Mouse (Mus musculus) heart, adult 9 months (tissue): Measurements from ENCODE around the gene Scn2b.

Source experiments
- DNase-seq, 2 experiments: peaks; one replicate each; pipeline ENCODE4 v3.0.0; 2022; ENCODE audit warnings: low spot score in 2 of 2

Gene Scn2b

DNA sequence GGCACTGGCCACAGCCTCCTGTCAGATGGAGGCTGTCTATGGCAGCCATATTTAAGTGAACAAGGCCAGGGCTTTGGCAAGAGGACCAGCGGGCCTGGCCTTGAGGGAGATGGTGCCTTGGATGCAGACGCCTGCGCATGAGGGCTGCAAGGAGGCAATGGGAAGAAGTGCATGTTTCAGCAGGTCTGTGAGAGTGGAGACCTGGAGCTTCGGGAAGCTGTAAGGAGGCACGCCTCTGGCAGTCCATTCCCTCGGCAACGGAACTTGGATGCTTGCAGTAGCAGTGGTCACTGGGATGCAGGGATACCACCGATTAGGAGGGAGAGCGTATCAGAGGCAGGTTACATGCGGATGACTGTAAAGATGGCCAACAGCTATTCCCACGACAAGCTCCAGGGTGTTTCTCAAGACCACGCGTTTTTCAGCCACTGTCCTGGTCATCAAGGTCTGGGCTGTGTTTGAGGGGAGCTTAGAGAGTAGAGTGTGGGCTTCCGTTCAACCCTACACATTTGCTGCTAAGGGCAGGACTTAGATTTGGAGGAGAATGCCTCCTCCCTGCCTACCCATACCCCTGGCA lies 2.5 kb downstream of the Scn2b start:
- DNase-seq: no peak

DNA sequence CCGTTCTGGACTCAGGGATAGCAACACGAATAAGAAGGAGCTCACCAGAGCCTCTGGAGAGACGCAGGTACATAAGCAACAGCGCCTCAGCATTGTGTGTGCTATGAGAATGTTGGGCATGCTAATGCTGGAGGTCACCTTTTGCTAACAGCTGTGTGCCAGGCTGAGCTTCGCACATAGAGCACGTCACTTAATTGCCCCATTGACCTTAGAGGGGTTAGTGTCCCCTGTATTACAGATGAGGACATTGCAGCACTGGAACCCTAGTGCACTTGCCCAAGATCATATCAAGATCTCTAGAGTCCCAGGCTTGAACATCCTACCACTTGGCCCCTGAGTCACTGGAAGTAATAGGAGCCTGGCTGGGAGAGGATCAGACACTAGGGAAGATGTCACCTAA lies 3.0 kb downstream of the Scn2b start:
- no peak for DNase-seq

DNA sequence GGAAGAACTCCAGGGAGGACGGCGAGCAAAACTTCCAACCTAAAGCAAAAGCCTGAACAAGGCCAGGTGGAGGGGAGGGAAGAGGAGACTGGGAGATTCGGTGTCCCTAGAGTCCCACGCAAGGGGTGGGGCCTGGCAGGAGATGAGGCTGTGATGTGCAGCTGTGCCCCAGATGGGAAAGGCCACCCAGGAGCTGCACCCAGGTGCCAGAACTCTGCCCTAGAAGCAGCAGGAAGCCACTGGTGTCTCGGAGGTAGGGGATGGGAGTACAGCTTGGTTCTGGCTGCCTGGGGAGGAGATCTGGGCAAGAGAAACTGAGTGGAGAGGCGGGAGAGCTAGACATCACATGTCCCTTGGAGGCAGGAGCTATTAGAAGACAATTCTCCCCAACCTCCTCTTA lies 3.4 kb downstream of the Scn2b start:
- DNase-seq: no peak

DNA sequence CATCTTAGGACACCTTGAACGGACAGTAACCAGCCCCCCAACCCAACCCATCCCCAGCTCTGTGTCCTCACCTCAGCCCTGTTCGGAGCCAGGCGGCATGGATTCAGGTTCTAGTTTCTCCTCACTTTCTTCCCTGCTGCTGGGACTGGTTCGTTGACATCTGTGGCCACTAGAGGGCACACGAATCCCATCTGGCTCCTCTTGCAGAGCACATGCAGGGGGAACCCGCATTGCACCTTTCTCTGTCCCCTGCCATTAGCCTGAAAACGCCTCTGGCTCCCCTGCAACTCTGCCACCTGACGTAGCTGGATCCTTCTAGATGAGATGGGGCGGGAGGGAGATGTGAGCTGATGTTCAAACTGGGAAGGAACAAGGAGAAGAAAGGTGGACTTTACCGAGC lies 4.2 kb downstream of the Scn2b start:
- peak; percentile 42 to 64 for DNase-seq

DNA sequence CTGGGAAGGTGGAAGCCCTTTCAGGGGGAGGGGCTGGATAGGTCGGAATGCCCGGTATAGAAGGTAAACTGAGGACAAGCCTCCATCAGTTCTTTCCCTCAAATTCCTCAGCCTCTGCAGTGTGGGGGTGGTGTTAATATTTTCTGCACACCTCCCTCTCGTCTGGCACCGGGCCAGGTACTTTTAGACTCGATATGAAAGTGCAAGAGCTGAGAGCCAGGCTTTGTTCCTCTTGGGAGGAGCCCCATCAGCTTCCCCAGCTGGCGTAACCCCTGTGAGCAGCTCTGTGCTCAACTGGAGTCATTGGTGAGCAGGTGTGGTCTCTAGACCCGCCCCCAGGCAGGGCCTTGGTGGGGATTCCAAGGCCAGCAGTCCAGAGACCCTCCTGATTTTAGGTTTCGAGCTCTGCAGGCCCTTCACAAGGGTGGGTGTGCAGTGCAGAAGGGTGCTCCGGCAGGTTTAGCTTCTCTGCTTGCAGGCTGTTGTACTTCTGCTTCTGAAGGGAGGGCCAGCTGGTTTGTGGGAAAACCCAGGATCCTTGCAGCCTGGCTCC lies 4.7 kb downstream of the Scn2b start:
- peak; percentile 30 to 39 for DNase-seq

DNA sequence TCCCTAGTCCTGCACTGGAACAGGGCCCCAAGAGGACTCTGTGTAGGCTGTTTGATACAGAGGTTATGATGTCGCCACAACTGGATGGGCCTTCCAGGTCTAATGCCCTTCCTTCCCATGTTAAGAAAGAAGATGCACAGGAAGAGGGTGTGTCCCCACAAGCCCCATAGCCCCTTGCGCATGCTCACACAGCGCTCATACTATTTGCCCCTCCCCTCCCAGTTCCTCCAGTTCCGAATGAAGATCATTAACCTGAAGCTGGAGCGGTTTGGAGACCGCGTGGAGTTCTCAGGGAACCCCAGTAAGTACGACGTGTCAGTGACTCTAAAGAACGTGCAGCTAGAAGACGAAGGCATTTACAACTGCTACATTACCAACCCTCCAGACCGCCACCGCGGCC lies 7.6 kb downstream of the Scn2b start:
- DNase-seq: no peak

DNA sequence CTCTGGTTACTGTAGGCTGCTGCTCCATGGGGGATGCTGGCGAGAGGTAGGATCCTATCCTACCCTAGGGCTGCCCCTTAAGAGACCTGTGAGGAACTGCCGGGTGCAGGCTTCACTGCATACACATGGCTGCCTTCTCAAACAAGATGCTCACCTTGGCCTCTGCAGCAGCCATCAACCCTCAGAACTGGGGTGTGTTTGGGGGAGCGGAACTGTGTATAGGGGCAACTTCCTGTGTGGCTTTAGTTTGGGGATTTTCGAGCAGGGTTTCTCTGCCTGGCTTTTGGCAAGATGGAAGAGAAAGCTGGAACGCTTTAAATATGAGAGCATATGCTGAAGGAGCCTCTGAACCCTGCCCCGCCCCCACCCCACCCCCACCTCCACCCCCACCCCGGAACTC lies 9.4 kb downstream of the Scn2b start:
- no peak for DNase-seq

DNA sequence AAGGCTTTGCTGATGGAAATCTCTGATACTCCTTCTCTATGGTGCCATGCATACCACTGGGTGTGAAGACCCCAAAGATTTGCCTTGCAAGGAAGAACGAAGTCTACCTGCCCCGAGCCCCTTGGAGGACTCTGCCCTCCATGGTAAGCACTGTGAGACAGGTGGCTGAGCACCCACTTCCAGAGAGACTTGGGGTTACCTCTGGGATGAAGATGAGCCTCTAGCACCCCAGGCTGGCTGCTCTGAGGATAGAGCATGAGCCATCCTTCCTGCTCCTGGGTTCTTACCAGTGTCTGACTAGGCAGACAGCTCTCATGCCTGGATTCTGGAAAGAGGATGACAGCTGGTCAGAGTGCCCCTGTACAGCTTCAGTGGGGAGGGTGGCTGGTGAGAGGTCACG lies 12.5 kb downstream of the Scn2b start:
- DNase-seq: no peak

DNA sequence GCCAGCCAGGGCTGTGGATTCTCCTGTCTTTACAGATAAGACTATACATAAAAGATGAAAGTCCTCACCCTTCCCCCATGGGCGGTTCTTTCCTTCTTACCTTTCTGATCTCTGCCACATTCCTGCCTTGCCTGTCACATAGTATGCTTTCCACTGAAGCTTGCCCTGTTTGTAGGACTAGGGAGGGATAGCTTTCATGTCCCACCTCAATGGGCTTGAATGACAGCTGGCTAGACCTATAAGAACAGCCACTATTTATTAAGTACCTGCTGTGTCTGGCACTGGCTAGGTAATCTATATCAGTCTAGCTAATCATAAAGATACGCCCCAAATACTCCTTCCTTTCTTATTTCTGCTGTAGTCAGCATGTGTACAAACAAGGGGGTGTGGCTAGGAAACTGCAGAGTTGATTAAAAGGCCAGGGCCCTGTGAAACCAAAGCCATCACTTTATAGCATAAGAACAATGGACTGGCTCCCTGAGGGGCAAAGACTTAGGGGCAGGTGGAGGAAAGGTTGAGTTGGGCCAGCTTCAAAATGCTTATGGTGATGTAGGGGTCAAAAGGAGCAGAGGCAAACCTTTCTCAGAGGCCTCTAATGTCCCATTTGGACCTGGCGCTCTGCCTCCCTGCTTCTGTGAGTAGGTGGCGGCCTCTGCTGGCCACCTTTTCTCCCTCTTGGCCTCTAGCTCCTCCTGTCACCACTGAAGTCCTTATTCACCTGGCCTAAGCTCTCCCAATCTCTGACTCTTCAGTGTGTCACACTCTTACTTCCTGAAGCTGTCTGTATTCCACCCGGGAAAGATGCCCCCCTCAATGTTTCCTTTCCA lies 16.1 kb downstream of the Scn2b start:
- peak; percentile 29 to 36 for DNase-seq

DNA sequence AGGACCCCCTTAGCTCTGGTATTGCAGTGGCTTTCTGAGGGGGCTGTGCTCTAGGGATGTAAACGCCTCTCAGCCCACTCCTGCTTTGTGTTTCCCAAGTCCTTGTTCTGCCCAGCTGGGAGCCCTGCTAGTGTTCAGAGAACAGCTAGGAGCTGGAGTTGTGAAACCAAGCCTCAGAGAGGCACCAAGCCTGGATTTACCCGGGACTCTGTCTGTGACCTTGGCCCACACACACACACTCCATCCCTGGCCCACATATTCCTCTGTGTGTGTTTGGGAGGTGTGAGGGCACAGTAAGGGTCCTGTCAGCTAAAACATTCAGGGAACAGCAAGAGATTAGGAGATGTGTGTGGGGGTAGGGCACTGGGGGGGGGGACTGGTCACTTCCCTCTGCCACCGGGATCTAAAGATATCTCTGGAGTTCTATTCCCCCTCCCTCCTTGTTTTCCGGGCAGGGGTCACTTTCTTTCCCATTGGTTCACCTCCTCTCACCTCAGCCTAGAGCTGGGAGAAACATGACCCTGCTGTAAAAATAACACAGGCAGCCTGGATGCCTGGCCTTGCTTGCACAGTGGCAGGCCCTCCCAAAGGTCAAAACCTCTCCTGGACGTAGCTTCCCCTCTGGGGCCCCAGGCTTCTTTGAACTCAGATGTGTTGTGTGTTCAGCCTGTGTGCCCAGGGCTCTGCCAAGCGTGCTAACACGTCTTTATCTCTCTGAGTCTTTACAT lies 19.0 kb downstream of the Scn2b start:
- DNase-seq: peak; percentile 24 to 36

DNA sequence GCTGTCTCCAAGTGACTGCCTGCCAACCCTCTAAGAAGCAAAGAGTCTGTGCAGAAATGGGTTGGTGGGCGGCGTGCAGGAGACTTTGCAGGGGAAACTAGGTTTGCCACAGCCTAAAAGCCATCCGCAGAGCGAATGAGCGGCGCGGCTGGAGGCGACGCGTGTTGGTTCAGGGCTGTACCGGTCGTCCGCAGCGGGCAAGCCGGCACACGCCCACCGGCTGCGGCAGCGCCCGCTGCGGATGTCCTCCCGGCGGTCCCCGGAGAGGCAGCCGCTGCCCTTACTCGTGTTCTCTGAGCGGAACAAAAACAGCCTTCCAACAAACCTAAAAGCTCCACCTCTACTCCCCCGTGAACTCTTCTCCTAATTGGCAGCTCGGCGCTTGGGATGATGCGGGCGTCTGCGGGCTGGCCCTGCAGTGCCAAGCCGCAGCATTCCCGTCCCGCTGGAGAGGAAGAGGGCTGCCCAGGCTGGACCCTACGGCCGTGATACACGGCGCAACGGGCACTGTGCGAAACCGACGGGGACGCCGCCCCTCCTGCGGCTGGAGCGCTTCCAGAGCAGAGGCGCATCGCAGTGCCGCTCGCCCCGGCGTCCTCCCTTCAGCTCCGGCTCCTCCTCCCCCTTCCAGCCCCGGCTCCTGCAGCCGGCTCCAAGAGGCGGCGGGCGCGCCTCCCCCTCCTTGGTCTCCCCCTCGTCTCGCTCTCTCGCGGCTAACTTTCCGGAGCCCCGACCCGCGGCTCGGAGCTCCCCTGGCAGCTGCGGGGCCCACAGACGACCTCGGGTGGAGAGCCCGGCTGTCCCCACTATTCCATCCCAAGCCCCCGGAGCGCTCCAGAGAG lies 20.8 kb downstream of the Scn2b start, which contains the start of gene Scn4b:
TSS of gene Scn4b (plus strand) at position 205 of the 842 bp plus-strand sequence.
- peak; percentile 32 to 35 for DNase-seq

DNA sequence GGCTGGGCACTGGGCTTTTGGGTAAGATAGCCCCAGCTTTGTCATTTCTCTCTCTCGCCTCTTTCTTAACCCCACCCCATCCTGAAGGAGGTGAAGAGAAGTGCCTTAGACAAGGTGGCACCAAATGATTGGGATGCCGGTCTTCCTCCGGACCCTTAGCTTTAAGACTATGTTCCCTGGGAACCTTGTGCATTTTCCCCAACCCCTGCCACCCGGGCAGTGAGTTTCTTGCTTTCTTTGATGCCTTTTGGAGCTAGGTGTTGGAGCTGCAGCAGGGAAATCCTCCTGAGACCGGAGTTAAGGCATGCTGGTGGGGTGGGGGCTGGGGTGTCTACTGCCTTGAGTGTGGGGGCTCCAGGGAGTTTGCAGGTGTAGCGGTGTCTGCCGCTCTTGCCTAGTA lies 21.5 kb downstream of the Scn2b start:
- DNase-seq: no peak

DNA sequence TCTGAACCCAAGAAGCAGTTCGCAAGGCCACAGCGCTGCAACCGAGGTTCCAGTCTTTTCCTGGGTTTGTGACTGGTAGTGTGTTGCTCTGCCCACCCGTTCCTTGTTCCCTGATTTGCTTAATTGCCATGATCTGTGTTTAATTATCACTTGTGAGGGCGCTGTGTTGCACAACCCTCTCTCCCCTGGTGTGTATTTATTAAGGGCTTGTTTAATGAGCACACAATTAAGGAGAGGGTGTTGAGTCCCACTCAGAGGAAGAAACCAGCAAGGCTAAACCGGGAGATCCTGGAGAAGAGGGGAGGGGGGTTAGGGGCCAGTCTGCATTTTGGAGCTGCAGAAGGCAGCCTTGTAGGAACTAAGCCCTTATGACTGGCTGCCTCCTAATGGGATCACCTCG lies 23.4 kb downstream of the Scn2b start:
- DNase-seq: no peak

DNA sequence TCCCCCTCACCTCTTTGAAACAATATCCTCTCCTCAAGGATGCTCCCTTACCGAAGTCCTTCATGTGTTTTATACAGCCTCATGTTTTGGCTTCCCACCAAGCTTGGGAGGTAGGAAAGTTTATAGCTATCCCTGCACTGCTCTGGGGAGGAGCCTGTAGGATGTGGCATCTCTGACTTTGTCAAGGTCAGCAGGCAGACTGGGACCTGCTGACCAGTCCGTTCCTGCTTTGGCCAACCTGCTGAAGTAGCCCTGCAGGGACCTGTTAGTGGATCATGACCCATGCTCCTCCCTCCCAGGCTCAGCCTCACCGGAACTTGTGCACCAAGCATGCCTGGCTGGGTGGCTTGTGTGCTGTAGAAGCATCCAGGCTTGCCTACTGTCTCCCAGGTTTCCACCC lies 25.1 kb downstream of the Scn2b start:
- no peak for DNase-seq

DNA sequence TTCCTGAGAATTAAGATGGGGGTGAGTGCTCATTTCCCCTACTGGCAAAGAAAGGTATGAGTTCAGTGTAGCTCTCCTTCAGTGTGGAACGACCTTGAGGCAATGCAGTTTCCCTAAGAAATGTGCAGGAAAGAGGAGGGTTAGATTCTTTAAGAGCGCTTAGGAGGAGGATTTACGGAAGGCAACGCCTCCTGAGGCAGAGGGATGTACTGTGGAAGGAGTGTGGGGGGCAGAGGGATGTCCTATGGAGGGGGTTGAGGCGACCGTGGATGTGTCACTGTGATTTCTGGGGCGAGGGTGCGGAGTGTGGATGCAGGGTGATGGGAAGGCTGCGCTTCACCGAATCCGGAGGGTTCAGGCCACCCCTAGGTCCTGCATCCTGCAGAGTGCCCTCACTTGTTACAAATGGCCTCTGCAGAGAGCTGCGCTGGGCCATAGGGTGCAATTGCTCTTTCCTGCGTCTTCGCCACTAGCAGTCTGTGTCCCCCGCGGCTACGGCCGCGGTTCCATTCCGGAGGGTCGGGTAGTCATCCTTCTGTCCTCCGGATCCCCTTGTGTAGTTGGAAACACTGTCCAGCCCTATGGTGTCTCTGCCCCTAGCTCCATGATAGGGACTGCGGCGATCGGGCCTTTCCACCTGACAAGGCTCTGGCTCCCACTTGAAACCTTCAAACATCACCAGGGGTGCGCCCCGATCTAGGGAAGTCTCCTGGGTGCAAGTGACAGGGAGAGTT lies 28.1 kb downstream of the Scn2b start:
- DNase-seq: no peak

DNA sequence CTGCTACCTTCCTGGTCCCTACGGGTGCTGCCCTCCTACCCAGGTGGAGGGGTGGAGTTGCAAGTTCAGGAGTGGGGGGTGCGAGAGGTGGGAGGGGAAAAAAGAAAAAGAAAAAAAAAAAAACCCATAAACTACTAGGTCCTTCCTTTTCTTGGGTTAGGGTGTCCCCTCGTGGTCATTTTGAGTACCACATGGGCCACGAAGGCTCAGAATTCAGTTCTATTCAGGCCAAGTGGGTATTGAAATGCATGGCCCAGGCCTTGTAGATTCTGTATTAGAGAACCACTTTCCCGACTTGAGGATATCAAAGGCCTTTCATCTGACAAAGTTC lies 28.6 kb downstream of the Scn2b start:
- DNase-seq: peak in 1 of 2 experiments; percentile 42

DNA sequence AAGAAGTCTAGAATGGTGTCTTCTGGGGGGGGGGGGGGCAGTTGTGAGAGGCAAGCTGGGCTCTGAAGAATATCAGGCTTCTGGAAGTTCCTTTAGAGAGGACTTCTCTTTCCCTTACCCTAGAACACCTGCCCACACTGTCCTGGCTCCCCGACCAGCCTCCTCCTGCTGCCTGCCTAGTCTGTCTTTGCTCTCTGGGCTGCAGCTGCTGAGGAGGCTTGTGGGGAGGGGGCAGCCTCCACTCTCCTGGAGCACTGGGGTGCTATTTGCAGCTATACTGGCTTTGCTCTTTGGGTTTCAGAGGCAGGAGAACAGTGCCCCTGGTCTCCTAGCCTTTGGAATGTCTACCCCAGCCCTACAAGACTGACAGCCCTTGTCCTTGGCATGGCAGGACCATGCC lies 33.4 kb downstream of the Scn2b start:
- DNase-seq: no peak

DNA sequence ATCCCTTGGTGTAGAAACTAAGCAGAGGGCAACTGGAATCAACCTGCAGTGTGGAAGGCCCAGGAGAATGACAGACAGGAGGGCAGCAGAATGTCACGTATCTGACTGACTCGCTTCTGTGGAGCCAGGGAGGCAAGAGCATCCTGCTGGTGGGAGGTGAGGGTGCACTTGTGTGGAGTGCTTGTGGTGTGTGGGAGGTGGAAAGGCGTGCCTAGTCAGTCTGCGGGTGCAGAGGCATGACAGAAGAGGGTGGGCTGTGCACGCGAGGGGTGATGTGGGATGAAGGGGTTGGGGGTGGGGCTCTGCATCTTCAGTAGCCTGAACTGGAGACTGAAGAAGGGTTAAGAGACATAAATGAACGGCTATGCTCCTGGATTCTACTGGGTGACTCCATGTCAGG lies 35.8 kb downstream of the Scn2b start:
- no peak for DNase-seq

DNA sequence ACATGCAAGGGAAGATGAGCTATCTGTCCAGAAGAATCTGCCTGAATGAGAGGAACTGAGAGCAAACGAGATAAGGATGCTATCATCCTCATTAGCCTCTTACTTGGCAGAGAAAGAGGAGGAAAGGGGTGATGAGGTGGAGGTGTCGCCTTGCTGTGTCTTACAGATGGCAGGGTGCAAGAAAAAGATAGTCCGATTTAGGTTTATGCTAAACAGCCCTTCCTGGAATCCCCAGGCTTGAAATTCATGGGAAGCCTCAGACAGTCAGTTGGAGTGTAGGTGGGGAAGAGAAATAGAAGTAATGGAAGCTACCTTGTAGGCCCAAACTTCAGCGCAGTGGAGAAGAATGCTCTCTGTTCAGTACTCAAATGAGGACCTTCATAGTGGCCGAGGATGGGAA lies 50.3 kb downstream of the Scn2b start:
- no peak for DNase-seq

DNA sequence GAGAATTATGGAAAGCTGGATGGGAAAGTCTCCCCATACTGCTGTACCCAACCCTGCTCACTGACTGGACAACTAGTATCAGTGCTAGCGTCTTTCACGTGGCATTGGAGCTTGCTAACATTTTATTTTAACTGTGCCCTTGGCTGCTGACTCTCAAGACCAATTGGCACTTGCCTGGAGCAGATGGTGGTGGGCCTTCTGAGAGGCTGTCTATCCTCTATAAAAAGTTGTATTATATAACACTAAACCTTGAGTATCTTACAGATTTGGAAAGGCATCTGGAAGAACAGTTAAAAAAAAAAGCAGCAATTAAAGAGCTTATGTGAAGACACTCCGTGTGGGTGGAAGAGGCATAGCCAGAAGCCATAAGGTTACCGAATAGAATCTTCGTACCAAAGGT lies 52.6 kb downstream of the Scn2b start:
- DNase-seq: no peak

DNA sequence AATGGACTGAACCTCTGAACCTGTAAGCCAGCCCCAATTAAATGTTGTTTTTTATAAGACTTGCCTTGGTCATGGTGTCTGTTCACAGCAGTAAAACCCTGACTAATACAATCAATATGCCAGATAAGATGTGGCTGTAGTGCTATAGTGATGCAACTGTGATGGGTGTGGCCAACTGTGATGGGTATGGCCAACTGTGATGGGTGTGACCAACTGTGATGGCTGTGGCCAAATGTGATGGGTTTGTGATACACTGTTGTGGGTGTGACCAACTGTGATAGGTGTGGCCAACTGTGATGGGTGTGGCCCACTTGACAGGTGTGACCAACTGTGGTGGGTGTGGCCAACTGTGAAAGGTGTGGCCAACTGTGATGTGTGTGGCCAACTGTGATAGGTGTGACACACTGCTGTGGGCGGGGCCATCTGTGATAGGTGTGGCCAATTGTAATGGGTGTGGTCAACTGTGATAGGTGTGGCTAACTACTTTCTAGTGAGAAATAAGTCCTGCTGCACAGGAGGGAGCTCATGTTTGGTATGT lies 53.6 kb downstream of the Scn2b start:
- DNase-seq: no peak
